Mouse (Mus musculus) common myeloid progenitor, adult 5-6 weeks (primary cell): ENCODE results near the gene Aig1. TPM values are rescaled to one million over a fixed set of nuclear protein-coding genes. Genes with fewer than 3 reads are reported as not detected.

Experiments used
- ATAC-seq: replicated peaks from 2 replicates; pipeline ENCODE4 v1.8.0; 2016; ENCODE audit warnings: low read depth, mild to moderate bottlenecking, moderate TSS enrichment, inconsistent platforms; ENCODE audit not compliant: poor library complexity, severe bottlenecking
- total RNA-seq: library from RNA; stranded (forward); fragments of 200-1000, 187-1606 nt; gene quantifications from 2 replicates; pipeline ENCODE4 v1.2.3, GENCODE M21; 2017

The Aig1 gene
- total RNA-seq, 1 experiment from 2014 or later: 20.9 TPM

- ATAC-seq: peak; percentile 54; the same call in 1 of the 2 replicates
These were observed 154.4 kb downstream of the Aig1 start for GRCm38 (mm10) chr10:13714199-13714919.

DNA sequence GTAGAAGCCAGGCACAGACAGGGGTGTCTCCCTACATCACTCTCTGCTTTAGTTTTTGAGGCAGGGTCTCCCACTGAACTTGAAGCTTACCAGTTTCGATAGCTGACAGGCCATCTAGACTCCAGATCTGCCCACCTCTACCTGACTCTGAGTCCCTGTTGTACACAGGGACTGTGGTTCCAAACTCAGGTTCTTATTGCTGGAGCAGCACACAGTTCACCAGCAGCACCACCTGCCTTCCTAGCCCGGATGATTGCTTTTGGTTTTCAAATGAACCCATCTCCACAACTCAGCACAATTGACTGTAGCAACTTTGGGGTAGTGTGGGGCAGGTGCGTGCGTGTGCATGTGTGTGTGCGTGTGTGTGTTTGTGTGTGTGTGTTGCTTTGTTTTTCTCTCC lies 155.1 kb downstream of the Aig1 start:
- ATAC-seq: no peak

DNA sequence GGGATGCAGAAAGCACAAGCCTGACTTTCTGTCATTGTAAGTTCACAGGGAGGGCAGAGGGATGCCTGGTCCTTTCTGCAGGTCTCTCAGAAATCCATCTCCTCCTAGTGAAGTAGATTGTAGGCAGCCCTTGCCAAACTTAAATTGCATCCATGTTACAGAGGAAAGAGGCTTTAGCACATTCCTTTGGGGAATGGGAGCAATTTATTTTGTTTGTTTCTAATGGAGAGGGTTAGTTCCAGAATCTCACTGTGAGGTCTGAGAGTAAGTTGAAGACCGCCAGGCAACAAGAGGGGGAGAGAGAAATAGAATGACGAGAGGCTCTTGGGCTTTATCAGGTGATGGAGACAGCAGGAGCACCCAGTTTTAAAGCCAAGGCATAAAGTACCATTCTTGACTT lies 155.7 kb downstream of the Aig1 start:
- no peak for ATAC-seq

GRCm38 (mm10) chr10:13711281-13711829 lies 157.4 kb downstream of the Aig1 start:
- no peak for ATAC-seq

GRCm38 (mm10) chr10:13705771-13706170 lies 163.0 kb downstream of the Aig1 start:
- no peak for ATAC-seq

GRCm38 (mm10) chr10:13702688-13703087 lies 166.1 kb downstream of the Aig1 start:
- no peak for ATAC-seq

GRCm38 (mm10) chr10:13702043-13702442 lies 166.7 kb downstream of the Aig1 start:
- ATAC-seq: no peak

GRCm38 (mm10) chr10:13696326-13696725 lies 172.5 kb downstream of the Aig1 start:
- peak; percentile 88 for ATAC-seq

GRCm38 (mm10) chr10:13693276-13693675 lies 175.5 kb downstream of the Aig1 start:
- ATAC-seq: no peak

DNA sequence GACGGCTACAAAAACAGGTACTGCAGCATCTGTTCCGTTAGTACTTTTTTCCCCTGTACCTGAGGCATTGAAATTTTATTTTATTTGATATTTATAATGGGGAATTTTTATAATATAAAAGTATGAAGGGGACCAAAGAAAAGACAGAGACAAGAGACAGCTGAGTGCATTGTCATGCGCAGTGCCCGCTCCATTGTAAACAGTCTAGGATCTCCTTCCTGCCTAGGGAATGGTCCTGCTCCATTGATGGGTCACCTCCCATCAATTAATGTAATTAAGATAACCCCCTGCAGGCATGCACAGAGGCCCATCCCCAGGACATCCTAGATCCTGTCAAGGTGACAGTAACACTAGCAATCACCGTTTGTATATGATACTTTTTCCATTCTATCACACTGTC lies 178.0 kb downstream of the Aig1 start:
- ATAC-seq: no peak

- ATAC-seq: no peak
These were observed 178.8 kb downstream of the Aig1 start for GRCm38 (mm10) chr10:13689841-13690590.

GRCm38 (mm10) chr10:13688386-13689120 lies 180.2 kb downstream of the Aig1 start:
- no peak for ATAC-seq

- no peak for ATAC-seq
These were observed 181.5 kb downstream of the Aig1 start for GRCm38 (mm10) chr10:13687182-13687810.

DNA sequence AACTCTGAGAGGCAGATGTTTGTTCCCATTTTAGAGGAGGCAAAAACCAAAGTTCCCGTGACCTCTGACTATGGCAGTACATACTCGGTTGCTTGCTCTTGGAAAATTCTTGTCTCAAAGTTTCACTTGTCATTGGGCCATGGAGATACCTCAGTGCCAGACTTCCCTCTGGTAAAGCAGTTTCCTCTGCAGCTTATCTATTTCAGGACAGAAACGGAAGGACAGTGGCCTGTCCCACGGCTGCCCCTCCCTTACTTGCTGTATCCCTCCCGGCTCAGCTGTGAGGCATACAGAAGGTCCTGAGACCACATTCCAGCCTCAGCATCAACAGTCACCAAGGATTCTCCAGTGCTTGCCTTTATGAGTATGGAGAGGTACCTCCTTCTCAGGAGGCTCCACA lies 182.7 kb downstream of the Aig1 start:
- peak; percentile 96 for ATAC-seq

GRCm38 (mm10) chr10:13685366-13685765 lies 183.4 kb downstream of the Aig1 start:
- ATAC-seq: no peak

DNA sequence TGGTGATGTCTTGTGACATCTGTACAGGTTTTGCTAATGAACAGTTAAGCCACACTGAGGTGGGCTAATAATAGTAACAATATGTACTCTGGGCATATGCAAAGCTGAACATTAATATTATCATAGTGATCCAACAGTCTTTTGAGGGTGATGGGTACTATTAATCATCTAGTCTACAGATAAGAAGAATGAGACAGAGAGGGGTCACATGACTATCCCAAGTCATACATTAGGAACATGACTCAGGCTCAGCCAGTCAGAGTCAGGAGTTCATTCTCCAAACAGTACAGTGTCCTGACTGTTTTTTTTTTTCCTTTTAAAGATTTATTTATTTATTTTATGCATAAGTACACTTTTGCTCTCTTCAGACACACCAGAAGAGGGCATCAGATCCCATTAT lies 184.3 kb downstream of the Aig1 start:
- ATAC-seq: no peak

DNA sequence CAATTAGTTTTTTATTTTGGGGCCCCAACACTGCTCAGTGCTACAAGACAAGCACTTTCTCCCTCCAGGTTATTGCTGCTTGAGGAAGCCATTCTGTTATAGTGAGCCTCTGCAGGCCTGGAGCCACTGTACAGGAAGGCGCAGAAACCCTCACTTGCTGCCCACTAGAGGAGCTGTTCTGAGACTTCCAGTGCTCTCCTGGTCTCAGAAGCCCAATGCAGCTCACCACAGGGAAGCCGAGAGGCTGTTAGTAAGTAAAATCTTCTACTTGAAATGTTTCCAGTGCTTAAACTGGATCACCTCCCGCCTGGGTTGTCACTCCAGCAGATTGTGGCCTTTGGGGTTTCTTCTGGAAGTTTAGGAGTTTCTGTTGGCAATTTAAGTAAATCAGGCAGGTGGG lies 186.2 kb downstream of the Aig1 start:
- ATAC-seq: peak; percentile 56

- ATAC-seq: no peak
These were observed 191.3 kb downstream of the Aig1 start for GRCm38 (mm10) chr10:13677440-13677839.

DNA sequence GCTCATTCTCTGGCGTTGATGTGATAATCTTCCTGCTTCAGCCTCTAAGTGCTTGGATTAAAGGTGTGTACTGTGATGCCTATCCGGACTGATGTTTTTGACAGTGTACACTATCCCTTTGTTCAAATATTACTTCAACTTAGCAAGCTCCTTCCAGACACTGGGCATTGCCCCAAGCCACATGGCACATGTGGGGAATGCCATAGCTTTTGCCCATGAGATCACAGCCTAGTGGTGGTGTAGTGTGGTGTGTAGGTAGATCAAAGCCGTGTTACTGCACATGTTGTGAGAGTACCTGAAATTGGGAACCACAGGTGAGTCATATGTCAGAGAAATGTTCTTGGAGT lies 193.8 kb downstream of the Aig1 start:
- ATAC-seq: no peak

DNA sequence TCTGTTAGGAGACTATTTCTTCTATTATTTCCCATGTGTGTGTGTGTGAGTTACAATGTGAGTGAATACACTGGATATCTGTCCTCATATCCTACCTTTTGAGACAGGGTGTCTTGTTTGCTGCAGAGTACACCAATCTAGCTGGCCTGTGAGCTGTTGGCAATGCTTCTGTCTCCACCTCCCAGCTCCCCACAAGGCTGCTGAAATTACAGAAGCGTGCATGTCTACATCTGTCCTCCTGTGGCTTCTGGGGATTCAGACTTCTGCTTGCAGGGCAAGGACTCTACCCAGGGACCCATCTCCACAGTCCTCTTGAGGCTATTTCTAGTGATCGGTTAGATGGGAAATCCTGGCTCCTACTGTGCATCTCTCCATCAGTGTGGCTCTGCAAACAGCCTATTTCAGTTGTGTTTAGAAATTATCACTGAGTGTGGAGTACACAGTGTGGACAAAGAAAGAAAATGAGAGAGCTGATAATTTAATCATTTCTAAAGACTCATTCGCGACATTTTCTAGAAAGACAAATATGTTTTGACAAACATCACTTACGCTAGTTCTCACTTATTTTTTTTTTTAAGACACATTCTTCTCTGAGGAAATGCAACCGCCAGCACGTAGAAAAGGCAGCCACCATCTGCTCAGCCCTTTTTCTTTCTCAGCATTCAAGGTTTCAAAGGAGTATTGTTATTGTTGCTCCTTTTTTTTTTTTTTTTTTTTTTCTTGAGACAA lies 194.3 kb downstream of the Aig1 start:
- ATAC-seq: no peak
